Mouse (Mus musculus) cerebellum, adult 9-11 months (tissue): ENCODE results near the gene Agbl4.

ENCODE experiments used
- DNase-seq: peaks from one replicate; pipeline ENCODE4 v3.0.0; 2022

Agbl4 gene

GRCm38 (mm10) chr4:111683843-111684242 is 1286.4 kb downstream of the Agbl4 start:
- DNase-seq: no peak

- no peak for DNase-seq
These were observed 1288.5 kb downstream of the Agbl4 start for GRCm38 (mm10) chr4:111685951-111686350.

GRCm38 (mm10) chr4:111686951-111687350 is 1289.5 kb downstream of the Agbl4 start:
- no peak for DNase-seq

- peak; percentile 22 for DNase-seq
These were observed 1290.2 kb downstream of the Agbl4 start for GRCm38 (mm10) chr4:111687613-111688012.

GRCm38 (mm10) chr4:111691057-111691543 is 1293.6 kb downstream of the Agbl4 start:
- no peak for DNase-seq

GRCm38 (mm10) chr4:111701381-111701780 is 1303.9 kb downstream of the Agbl4 start:
- no peak for DNase-seq

- no peak for DNase-seq
These were observed 1306.7 kb downstream of the Agbl4 start for GRCm38 (mm10) chr4:111704126-111704525.

- no peak for DNase-seq
These were observed 1307.5 kb downstream of the Agbl4 start for GRCm38 (mm10) chr4:111704975-111705374.
